Mouse (Mus musculus): Measurements from ENCODE around the gene Psmb3. TPM values are rescaled to one million over a fixed set of nuclear protein-coding genes. Genes with fewer than 3 reads are reported as not detected.
A peak's percentile ranks its signal among the peaks of the same experiment; 100 is the strongest.

Gene Psmb3
- polyA plus RNA-seq, 1 experiment from 2014 or later = 430 TPM

DNA sequence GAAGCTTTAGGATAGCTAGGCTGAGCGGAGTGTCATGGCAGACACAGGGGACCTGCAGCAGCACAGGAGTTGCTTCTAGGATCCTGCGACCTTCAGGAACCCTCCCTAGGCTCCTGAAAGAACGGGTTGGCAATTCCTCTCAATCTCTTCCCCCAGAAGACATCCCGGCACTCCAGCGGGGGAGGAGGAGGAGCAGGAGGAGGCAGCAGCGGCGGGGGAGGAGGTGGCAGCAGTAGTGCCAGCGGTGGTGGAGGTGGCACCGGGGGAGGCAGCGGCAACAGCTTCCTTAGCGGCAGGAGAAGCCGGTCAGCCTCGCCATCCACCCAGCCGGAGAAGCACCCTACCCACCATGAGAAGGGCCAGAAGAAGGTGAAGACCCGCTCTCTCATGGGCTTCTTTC is 33.9 kb upstream of the Psmb3 start:
- Histone ChIP-seq H3K9ac (ENCODE audit: low read length) (peak overlapping the region; percentile 61; the same call in 1 of the 2 replicates), H3K36me3 (ENCODE audit: control insufficient read depth, insufficient read depth, low read length) (peaks cover 89% of the 10 kb centered on the region), H3K4me3 (ENCODE audit: control insufficient read depth in 1 of 2, insufficient read depth in 1 of 2, low read depth in 1 of 2, low read length in 2 of 2) (no peak overlapping the region), H3K9me3 (ENCODE audit: control insufficient read depth, low read length) (no peaks in the 10 kb centered on the region), H3K4me1 (ENCODE audit: control insufficient read depth in 2 of 2, insufficient read depth in 2 of 2, low read length in 2 of 2) (peaks cover 31 to 38% of the 10 kb centered on the region in 2 experiments), H3K27me3 (ENCODE audit: control insufficient read depth, insufficient read depth, low read length) (no peaks in the 10 kb centered on the region), H3K4me2 (ENCODE audit: low read length) (peak overlapping the region; percentile 66), H3K27ac (replicated peaks in 1 of 2; ENCODE audit: control insufficient read depth in 1 of 2, insufficient read depth in 1 of 2, low read depth in 2 of 2, low read length in 2 of 2) (peak overlapping the region; percentile 75 to 82)
- no peak for ATAC-seq (ENCODE audit: insufficient number of reproducible peaks, insufficient read depth, low FRiP score, low read depth)
- 31% methylated on average over 15 of the region's 15 CpGs for WGBS

DNA sequence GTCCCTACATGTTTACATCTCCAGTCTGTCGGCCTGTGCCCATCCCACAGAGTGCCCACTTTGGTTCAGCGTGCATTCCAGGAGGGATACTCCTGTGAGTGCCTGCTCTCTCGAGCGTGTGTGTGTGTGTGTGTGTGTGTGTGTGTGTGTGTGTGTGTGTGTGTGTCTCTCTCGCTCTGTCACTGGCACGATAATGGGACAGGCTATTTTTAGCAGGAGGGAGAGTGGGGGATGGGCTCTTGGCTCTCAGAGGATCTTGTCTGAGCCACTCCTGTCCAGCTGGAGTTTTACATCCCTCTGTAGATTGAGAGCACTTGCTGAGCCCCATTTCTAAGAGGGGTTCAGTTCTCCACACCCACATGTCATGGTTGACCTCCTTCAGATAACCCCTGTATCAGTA is 33.4 kb upstream of the Psmb3 start:
- Histone ChIP-seq H3K36me3 (ENCODE audit: control insufficient read depth, insufficient read depth, low read length) (peaks cover 94% of the 10 kb centered on the region), H3K9me3 (ENCODE audit: control insufficient read depth, low read length) (no peaks in the 10 kb centered on the region), H3K4me3 (ENCODE audit: control insufficient read depth in 1 of 2, insufficient read depth in 1 of 2, low read depth in 1 of 2, low read length in 2 of 2) (peak overlapping the region; percentile 11 to 27), H3K9ac (ENCODE audit: low read length) (peak overlapping the region; percentile 72), H3K27ac (replicated peaks in 1 of 2; ENCODE audit: control insufficient read depth in 1 of 2, insufficient read depth in 1 of 2, low read depth in 2 of 2, low read length in 2 of 2) (peak overlapping the region; percentile 82 to 88), H3K27me3 (ENCODE audit: control insufficient read depth, insufficient read depth, low read length) (no peaks in the 10 kb centered on the region), H3K4me2 (ENCODE audit: low read length) (peak overlapping the region; percentile 66), H3K4me1 (ENCODE audit: control insufficient read depth in 2 of 2, insufficient read depth in 2 of 2, low read length in 2 of 2) (peaks cover 28 to 34% of the 10 kb centered on the region in 2 experiments)
- 9% methylated on average over 6 of the region's 6 CpGs for WGBS
- peak; percentile 61 for ATAC-seq (ENCODE audit: insufficient number of reproducible peaks, insufficient read depth, low FRiP score, low read depth)

DNA sequence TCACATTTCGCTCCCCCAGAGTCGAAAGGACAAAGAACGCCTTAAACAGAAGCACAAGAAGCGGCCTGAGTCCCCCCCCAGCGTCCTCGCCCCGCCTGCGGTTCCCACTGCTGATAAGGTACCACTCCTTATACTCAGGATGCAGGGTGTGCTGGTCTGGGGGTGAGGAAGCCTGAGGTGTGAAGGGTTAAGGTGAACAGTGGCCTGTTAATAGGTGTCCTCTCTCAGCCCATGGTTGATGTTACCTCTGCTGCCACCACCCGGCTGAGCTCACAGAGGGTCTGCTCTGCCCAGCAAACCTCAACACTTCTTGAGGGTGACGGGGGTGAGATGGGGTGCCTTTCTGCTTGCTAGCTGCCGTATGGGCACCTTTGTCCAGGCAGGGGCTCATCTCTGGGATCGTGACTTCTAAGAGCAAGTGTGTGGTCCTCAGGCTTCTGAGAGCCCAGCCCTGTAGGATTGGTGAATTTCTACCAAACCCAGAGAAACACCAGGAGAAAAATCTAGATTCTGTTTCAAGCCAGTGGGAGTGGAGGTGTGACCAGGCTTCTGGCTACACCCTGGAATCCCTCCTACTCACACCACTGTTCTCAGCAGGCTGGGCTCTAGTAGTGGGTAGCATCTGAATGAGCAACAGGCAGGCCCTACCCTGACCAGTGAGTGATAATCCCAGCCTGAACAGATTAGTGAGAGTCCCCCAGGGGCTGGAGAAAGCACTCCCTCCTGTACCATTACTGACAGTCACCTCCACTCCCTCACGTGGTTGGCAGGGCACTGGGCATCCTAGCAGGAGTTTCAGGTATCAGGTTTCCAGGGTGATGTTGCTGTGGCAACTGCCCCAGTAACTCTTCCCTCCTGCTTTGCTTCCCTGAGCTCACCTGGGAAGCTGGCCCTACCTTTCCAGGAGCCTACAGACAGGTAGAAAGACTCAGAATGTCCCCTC is 32.7 kb upstream of the Psmb3 start:
- Histone ChIP-seq H3K4me1 (ENCODE audit: control insufficient read depth in 2 of 2, insufficient read depth in 2 of 2, low read length in 2 of 2) (peaks cover 27 to 32% of the 10 kb centered on the region in 2 experiments), H3K9me3 (ENCODE audit: control insufficient read depth, low read length) (no peaks in the 10 kb centered on the region), H3K27me3 (ENCODE audit: control insufficient read depth, insufficient read depth, low read length) (no peaks in the 10 kb centered on the region), H3K27ac (replicated peaks in 1 of 2; ENCODE audit: control insufficient read depth in 1 of 2, insufficient read depth in 1 of 2, low read depth in 2 of 2, low read length in 2 of 2) (peak overlapping the region; percentile 82 to 88), H3K36me3 (ENCODE audit: control insufficient read depth, insufficient read depth, low read length) (peaks cover 97% of the 10 kb centered on the region), H3K4me2 (ENCODE audit: low read length) (peak overlapping the region; percentile 66), H3K9ac (ENCODE audit: low read length) (peak overlapping the region; percentile 72), H3K4me3 (ENCODE audit: control insufficient read depth in 1 of 2, insufficient read depth in 1 of 2, low read depth in 1 of 2, low read length in 2 of 2) (peak overlapping the region; percentile 11 to 27)
- 29% methylated on average over 13 of the region's 13 CpGs for WGBS
- ATAC-seq (ENCODE audit: insufficient number of reproducible peaks, insufficient read depth, low FRiP score, low read depth) = peak; percentile 60; the same call in 1 of the 2 replicates

DNA sequence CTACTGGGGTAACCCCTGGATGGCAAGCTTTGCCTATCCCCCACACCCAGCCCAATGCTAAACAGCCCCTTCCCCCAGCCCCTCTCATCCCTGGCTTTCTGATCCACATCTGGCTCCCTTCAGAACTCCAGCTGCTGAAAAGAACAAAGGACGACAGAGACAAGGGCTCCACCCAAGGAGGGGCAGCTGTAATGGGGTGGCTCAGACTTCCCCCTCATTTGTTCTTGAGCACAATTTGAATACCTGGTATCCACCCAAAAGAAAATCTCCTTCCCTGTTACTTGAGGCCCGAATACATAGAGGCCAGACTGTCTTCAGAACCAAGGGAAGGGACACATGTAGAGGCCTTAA is 32.0 kb upstream of the Psmb3 start:
- WGBS = 64% methylated on average over 2 of the region's 2 CpGs
- H3K9me3 ChIP-seq (ENCODE audit: control insufficient read depth, low read length) = no peaks in the 10 kb centered on the region
- H3K4me1 ChIP-seq (ENCODE audit: control insufficient read depth in 2 of 2, insufficient read depth in 2 of 2, low read length in 2 of 2) = peaks cover 27 to 32% of the 10 kb centered on the region in 2 experiments
- no peak overlapping the region for H3K4me2 ChIP-seq (ENCODE audit: low read length)
- H3K27ac ChIP-seq (replicated peaks in 1 of 2; ENCODE audit: control insufficient read depth in 1 of 2, insufficient read depth in 1 of 2, low read depth in 2 of 2, low read length in 2 of 2) = no peak overlapping the region
- peaks cover 97% of the 10 kb centered on the region for H3K36me3 ChIP-seq (ENCODE audit: control insufficient read depth, insufficient read depth, low read length)
- H3K27me3 ChIP-seq (ENCODE audit: control insufficient read depth, insufficient read depth, low read length) = no peaks in the 10 kb centered on the region
- H3K4me3 ChIP-seq (ENCODE audit: control insufficient read depth in 1 of 2, insufficient read depth in 1 of 2, low read depth in 1 of 2, low read length in 2 of 2) = no peak overlapping the region
- ATAC-seq (ENCODE audit: insufficient number of reproducible peaks, insufficient read depth, low FRiP score, low read depth) = no peak
- H3K9ac ChIP-seq (ENCODE audit: low read length) = peak overlapping the region; percentile 72; the same call in 1 of the 2 replicates

DNA sequence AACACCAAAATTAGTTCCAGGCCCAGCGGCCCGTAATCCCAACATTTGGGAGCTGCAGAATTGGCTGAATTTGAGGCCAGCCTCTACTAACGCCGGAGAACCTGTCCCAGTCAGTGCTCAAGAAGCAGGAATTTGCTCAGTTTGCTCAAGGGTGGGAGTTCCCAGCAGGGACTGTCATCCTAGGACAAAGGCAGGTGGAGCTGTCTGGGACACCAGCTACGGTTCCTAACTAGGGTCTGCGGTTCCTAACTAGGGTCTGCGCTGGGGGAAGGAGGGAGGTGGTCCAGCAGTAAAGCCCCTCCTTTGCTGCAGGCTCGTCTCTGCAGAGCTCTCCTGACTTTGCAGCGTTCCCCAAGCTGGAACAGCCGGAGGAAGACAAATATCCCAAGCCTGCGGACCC is 30.1 kb upstream of the Psmb3 start:
- H3K4me1 ChIP-seq (ENCODE audit: control insufficient read depth in 2 of 2, insufficient read depth in 2 of 2, low read length in 2 of 2) = peaks cover 26 to 28% of the 10 kb centered on the region in 2 experiments
- H3K36me3 ChIP-seq (ENCODE audit: control insufficient read depth, insufficient read depth, low read length) = peaks cover 97% of the 10 kb centered on the region
- no peak for ATAC-seq (ENCODE audit: insufficient number of reproducible peaks, insufficient read depth, low FRiP score, low read depth)
- H3K4me3 ChIP-seq (ENCODE audit: control insufficient read depth in 1 of 2, insufficient read depth in 1 of 2, low read depth in 1 of 2, low read length in 2 of 2) = no peak overlapping the region
- H3K9me3 ChIP-seq (ENCODE audit: control insufficient read depth, low read length) = no peaks in the 10 kb centered on the region
- H3K9ac ChIP-seq (ENCODE audit: low read length) = no peak overlapping the region
- 87% methylated on average over 11 of the region's 11 CpGs for WGBS
- no peak overlapping the region for H3K4me2 ChIP-seq (ENCODE audit: low read length)
- no peak overlapping the region for H3K27ac ChIP-seq (replicated peaks in 1 of 2; ENCODE audit: control insufficient read depth in 1 of 2, insufficient read depth in 1 of 2, low read depth in 2 of 2, low read length in 2 of 2)
- no peaks in the 10 kb centered on the region for H3K27me3 ChIP-seq (ENCODE audit: control insufficient read depth, insufficient read depth, low read length)

DNA sequence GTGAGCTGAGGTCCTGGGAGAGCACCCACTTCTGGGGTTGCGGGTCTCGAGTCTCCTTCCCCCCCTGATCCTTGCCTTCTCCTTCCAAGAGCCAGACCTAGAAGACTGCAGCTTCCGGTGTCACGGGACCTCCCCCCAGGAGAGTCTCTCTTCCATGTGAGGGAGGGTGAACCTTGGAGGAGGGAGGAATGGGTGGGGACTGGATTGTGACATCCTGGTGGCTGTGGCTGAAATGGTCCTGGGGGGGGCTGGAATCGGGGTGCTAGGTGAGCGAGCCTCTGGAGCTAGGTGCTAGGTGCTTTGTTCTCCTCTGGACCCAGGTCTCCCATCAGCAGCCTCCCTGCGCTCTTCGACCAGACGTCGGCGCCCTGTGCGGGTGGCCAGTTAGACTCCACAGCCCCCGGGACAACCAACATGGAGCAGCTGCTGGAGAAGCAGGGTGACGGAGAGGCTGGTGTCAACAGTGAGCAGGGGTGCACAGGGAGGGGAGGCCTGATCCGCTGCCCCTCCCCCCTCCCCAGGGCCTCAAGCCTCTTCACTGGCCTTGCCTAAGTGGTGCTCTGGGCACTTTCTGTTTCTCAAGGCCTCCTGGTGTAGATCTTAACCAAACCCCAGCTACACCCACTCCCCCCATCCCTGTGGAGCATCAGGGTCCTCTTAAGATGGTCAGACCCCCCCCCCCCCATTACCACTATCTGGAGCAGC is 27.0 kb upstream of the Psmb3 start:
- H3K36me3 ChIP-seq (ENCODE audit: control insufficient read depth, insufficient read depth, low read length) = peaks cover 100% of the 10 kb centered on the region
- no peak overlapping the region for H3K4me2 ChIP-seq (ENCODE audit: low read length)

DNA sequence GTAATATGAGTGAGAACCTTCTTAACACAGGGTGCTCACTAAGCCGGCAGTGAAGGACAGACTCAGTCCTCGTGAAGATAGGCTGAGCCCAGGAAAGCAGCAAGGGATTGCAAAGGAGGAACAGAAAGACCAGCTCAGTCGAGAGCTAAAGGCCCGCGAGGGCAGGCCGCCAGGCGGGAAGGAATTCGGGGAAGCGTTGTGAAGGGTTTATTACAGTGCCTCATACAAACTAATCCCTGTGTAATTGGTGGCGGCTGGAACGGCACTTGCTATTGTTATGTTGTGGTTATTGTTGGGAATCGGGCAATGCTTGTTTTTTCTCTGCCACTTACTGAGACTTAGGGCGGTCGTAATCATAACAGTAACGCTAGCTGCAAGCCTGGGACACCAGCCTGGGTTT is 25.8 kb upstream of the Psmb3 start:
- ATAC-seq (ENCODE audit: insufficient number of reproducible peaks, insufficient read depth, low FRiP score, low read depth) = no peak
- no peak overlapping the region for H3K27ac ChIP-seq (replicated peaks in 1 of 2; ENCODE audit: control insufficient read depth in 1 of 2, insufficient read depth in 1 of 2, low read depth in 2 of 2, low read length in 2 of 2)
- no peak overlapping the region for H3K4me3 ChIP-seq (ENCODE audit: control insufficient read depth in 1 of 2, insufficient read depth in 1 of 2, low read depth in 1 of 2, low read length in 2 of 2)
- peaks cover 100% of the 10 kb centered on the region for H3K36me3 ChIP-seq (ENCODE audit: control insufficient read depth, insufficient read depth, low read length)
- H3K4me2 ChIP-seq (ENCODE audit: low read length) = no peak overlapping the region
- peaks cover 5 to 10% of the 10 kb centered on the region in 2 experiments; a peak in 3 of 4 replicates for H3K4me1 ChIP-seq (ENCODE audit: control insufficient read depth in 2 of 2, insufficient read depth in 2 of 2, low read length in 2 of 2)
- H3K9me3 ChIP-seq (ENCODE audit: control insufficient read depth, low read length) = no peaks in the 10 kb centered on the region
- H3K9ac ChIP-seq (ENCODE audit: low read length) = no peak overlapping the region
- 73% methylated on average over 15 of the region's 15 CpGs for WGBS
- H3K27me3 ChIP-seq (ENCODE audit: control insufficient read depth, insufficient read depth, low read length) = no peaks in the 10 kb centered on the region

More for the DNA sequence above, 27.0 kb upstream of the Psmb3 start:
- H3K27me3 ChIP-seq (ENCODE audit: control insufficient read depth, insufficient read depth, low read length) = no peaks in the 10 kb centered on the region
- H3K4me1 ChIP-seq (ENCODE audit: control insufficient read depth in 2 of 2, insufficient read depth in 2 of 2, low read length in 2 of 2) = peaks cover 5 to 10% of the 10 kb centered on the region in 2 experiments; a peak in 3 of 4 replicates
- no peak overlapping the region for H3K4me3 ChIP-seq (ENCODE audit: control insufficient read depth in 1 of 2, insufficient read depth in 1 of 2, low read depth in 1 of 2, low read length in 2 of 2)
- no peak overlapping the region for H3K27ac ChIP-seq (replicated peaks in 1 of 2; ENCODE audit: control insufficient read depth in 1 of 2, insufficient read depth in 1 of 2, low read depth in 2 of 2, low read length in 2 of 2)
- ATAC-seq (ENCODE audit: insufficient number of reproducible peaks, insufficient read depth, low FRiP score, low read depth) = no peak
- no peak overlapping the region for H3K9ac ChIP-seq (ENCODE audit: low read length)
- 69% methylated on average over 15 of the region's 15 CpGs for WGBS
- no peaks in the 10 kb centered on the region for H3K9me3 ChIP-seq (ENCODE audit: control insufficient read depth, low read length)

Data from heart, embryonic 14.5 days (tissue).